Mouse (Mus musculus) midbrain, embryonic 14.5 days (tissue): ENCODE data around the gene Szrd1. TPM values are rescaled to one million over a fixed set of nuclear protein-coding genes. Genes with fewer than 3 reads are reported as not detected.
"Not testable (repeated sequence)": the region's sequence is repeated elsewhere in the genome, so short reads cannot be mapped to it uniquely, and the experiment has no call there.

Experiments
- ATAC-seq: fragments of 200-750 bp; cut with Nextera tagmentation; 2 replicates; pipeline ENCODE4 v1.8.0; 2017; ENCODE audit warnings: moderate number of reproducible peaks, moderate library complexity; ENCODE audit not compliant: low FRiP score, low TSS enrichment
- DNase-seq: peaks from one replicate; pipeline ENCODE4 v3.0.0-alpha.2; 2015
- H3K27ac ChIP-seq: fragments of 300-500 bp; sonication (generic); replicated peaks from 2 replicates; pipeline ENCODE4 v1.5.1; 2014; ENCODE audit warnings: mild to moderate bottlenecking, low read depth, low read length, moderate library complexity
- H3K27me3 ChIP-seq: fragments of 300-500 bp; sonication (generic); 2 replicates; pipeline ENCODE4 v1.6.1; 2014; ENCODE audit warnings: low read length, control low read depth, mixed read lengths; ENCODE audit not compliant: control insufficient read depth, insufficient read depth
- H3K36me3 ChIP-seq: fragments of 300-500 bp; sonication (generic); 2 replicates; pipeline ENCODE4 v1.6.1; 2014; ENCODE audit warnings: low read length, control low read depth; ENCODE audit not compliant: control insufficient read depth, insufficient read depth
- H3K4me1 ChIP-seq: fragments of 300-500 bp; sonication (generic); 2 replicates; pipeline ENCODE4 v1.6.1; 2014; ENCODE audit warnings: mild to moderate bottlenecking, antibody characterized with exemption, low read length, control low read depth; ENCODE audit not compliant: control insufficient read depth, insufficient read depth
- H3K4me2 ChIP-seq: fragments of 300-500 bp; sonication (generic); 2 replicates; pipeline ENCODE4 v1.6.1; 2014; ENCODE audit warnings: mild to moderate bottlenecking, low read length, moderate library complexity
- H3K4me3 ChIP-seq: fragments of 300-500 bp; sonication (generic); replicated peaks from 2 replicates; pipeline ENCODE4 v1.5.1; 2014; ENCODE audit warnings: low read depth, low read length
- H3K9ac ChIP-seq: fragments of 300-500 bp; sonication (generic); replicated peaks from 2 replicates; pipeline ENCODE4 v1.6.1; 2014; ENCODE audit warnings: mild to moderate bottlenecking, low read length, moderate library complexity
- H3K9me3 ChIP-seq: fragments of 300-500 bp; sonication (generic); 2 replicates; pipeline ENCODE4 v1.6.1; 2016; ENCODE audit warnings: low read length, control low read depth, mixed read lengths; ENCODE audit not compliant: control insufficient read depth
- WGBS: fragments of 180-500 bp; shearing (Covaris S2); extraction: QIAGEN DNeasy Blood & Tissue Kit; methylation state at CpG from one replicate; pipeline ENCODE4 v1.1.7; 2014; 5-methylcytosine and 5-hydroxymethylcytosine counted together
- polyA plus RNA-seq: library from polyadenylated mRNA; unstranded; fragments of >200 nt; fragmentation: Nextera tagmentation; extraction: Ambion mirVana; gene quantifications from 2 replicates; pipeline ENCODE4 v1.2.1, GENCODE M21; 2014

Szrd1 gene
- polyA plus RNA-seq, 1 experiment from 2014 or later = 17.1 TPM

GRCm38 (mm10) chr4:141158609-141159008 is 19.0 kb upstream of the Szrd1 start:
- ATAC-seq = no peak
- H3K9ac ChIP-seq = no peak overlapping the region
- 92% methylated on average over 2 of the region's 2 CpGs for WGBS

GRCm38 (mm10) chr4:141157485-141157884 is 17.9 kb upstream of the Szrd1 start:
- Histone ChIP-seq H3K9me3 (no peaks in the 10 kb centered on the region), H3K4me2 (no peak overlapping the region), H3K27me3 (no peaks in the 10 kb centered on the region), H3K9ac (no peak overlapping the region), H3K27ac (no peak overlapping the region), H3K36me3 (no peaks in the 10 kb centered on the region), H3K4me3 (no peak overlapping the region), H3K4me1 (0 out of 2 replicates have a peak, but pooled peaks cover 6% of the 10 kb centered on the region)
- DNase-seq = no peak
- WGBS = 83% methylated on average over 4 of the region's 4 CpGs
- ATAC-seq = no peak

More at GRCm38 (mm10) chr4:141158609-141159008, 19.0 kb upstream of the Szrd1 start:
- Histone ChIP-seq H3K36me3 (no peaks in the 10 kb centered on the region), H3K27ac (no peak overlapping the region), H3K4me2 (no peak overlapping the region), H3K9me3 (no peaks in the 10 kb centered on the region), H3K4me3 (no peak overlapping the region), H3K27me3 (no peaks in the 10 kb centered on the region), H3K4me1 (0 out of 2 replicates have a peak, but pooled peaks cover 3% of the 10 kb centered on the region)
- no peak for DNase-seq

- ATAC-seq (no peak), DNase-seq (no peak)
- Histone ChIP-seq H3K27ac (no peak overlapping the region), H3K4me2 (peak overlapping the region; percentile 58), H3K9me3 (no peaks in the 10 kb centered on the region), H3K4me3 (peak overlapping the region; percentile 97), H3K4me1 (peaks cover 18% of the 10 kb centered on the region), H3K36me3 (no peaks in the 10 kb centered on the region), H3K9ac (peak overlapping the region; percentile 96), H3K27me3 (no peaks in the 10 kb centered on the region)
- 11% methylated on average over 7 of the region's 7 CpGs for WGBS
Measured at GRCm38 (mm10) chr4:141149116-141149515, 9.5 kb upstream of the Szrd1 start.

GRCm38 (mm10) chr4:141148009-141148801 is 8.6 kb upstream of the Szrd1 start:
- Histone ChIP-seq H3K9ac (peak overlapping the region; percentile 96), H3K27ac (peak overlapping the region; percentile 90), H3K9me3 (no peaks in the 10 kb centered on the region), H3K27me3 (no peaks in the 10 kb centered on the region), H3K4me1 (peaks cover 18% of the 10 kb centered on the region), H3K36me3 (no peaks in the 10 kb centered on the region), H3K4me3 (peak overlapping the region; percentile 97), H3K4me2 (peak overlapping the region; percentile 58)
- DNase-seq (peak; percentile 57), ATAC-seq (peak; percentile 80)
- under 1% methylated on average over 64 of the region's 66 CpGs for WGBS

GRCm38 (mm10) chr4:141147112-141148008 is 7.8 kb upstream of the Szrd1 start, which contains the start of gene Fbxo42:
Gene Fbxo42, plus strand, starts transcription at chr4:141147913.
- WGBS = 9% methylated on average over 58 of the region's 58 CpGs
- no peaks in the 10 kb centered on the region for H3K9me3 ChIP-seq
- H3K27ac ChIP-seq = peak within 1 kb of the TSS; percentile 90
- no peaks in the 10 kb centered on the region for H3K36me3 ChIP-seq
- H3K27me3 ChIP-seq = no peaks in the 10 kb centered on the region
- DNase-seq (peak; percentile 99), ATAC-seq (peak; percentile 83)
- H3K4me2 ChIP-seq = peak within 1 kb of the TSS; percentile 58
- H3K9ac ChIP-seq = peak within 1 kb of the TSS; percentile 96
- peak within 1 kb of the TSS; percentile 97 for H3K4me3 ChIP-seq
- H3K4me1 ChIP-seq = peaks cover 16% of the 10 kb centered on the region

- WGBS = 95% methylated on average over 6 of the region's 6 CpGs
Measured at GRCm38 (mm10) chr4:141146491-141147033, 7.0 kb upstream of the Szrd1 start.

GRCm38 (mm10) chr4:141145124-141145523 is 5.5 kb upstream of the Szrd1 start:
- H3K27me3 ChIP-seq = not testable (repeated sequence)

More at GRCm38 (mm10) chr4:141146491-141147033, 7.0 kb upstream of the Szrd1 start:
- no peak for DNase-seq
- no peaks in the 10 kb centered on the region for H3K9me3 ChIP-seq
- peaks cover 16% of the 10 kb centered on the region for H3K4me1 ChIP-seq
- H3K27me3 ChIP-seq = no peaks in the 10 kb centered on the region
- no peak overlapping the region for H3K4me2 ChIP-seq
- peak overlapping the region; percentile 97; the same call in 1 of the 2 replicates for H3K4me3 ChIP-seq
- ATAC-seq = no peak
- no peaks in the 10 kb centered on the region for H3K36me3 ChIP-seq
- H3K27ac ChIP-seq = no peak overlapping the region
- no peak overlapping the region for H3K9ac ChIP-seq

GRCm38 (mm10) chr4:141142285-141142811 is 2.8 kb upstream of the Szrd1 start:
- H3K27ac ChIP-seq = no peak overlapping the region
- H3K4me1 ChIP-seq = peaks cover 14% of the 10 kb centered on the region
- DNase-seq = peak; percentile 85
- H3K4me3 ChIP-seq = no peak overlapping the region
- no peaks in the 10 kb centered on the region for H3K9me3 ChIP-seq
- no peak for ATAC-seq
- no peaks in the 10 kb centered on the region for H3K27me3 ChIP-seq
- 25% methylated on average over 9 of the region's 9 CpGs for WGBS
- no peak overlapping the region for H3K9ac ChIP-seq
- no peaks in the 10 kb centered on the region for H3K36me3 ChIP-seq
- H3K4me2 ChIP-seq = no peak overlapping the region

More at GRCm38 (mm10) chr4:141145124-141145523, 5.5 kb upstream of the Szrd1 start:
- not testable (repeated sequence) for ATAC-seq, H3K9me3 ChIP-seq, H3K9ac ChIP-seq, H3K27ac ChIP-seq, H3K36me3 ChIP-seq, DNase-seq, H3K4me2 ChIP-seq, H3K4me3 ChIP-seq
- 98% methylated on average over 7 of the region's 16 CpGs for WGBS
- peaks cover 15% of the 10 kb centered on the region for H3K4me1 ChIP-seq
